18 mouse cellular contexts compared by ENCODE assay signal in genomic region chrX:168338212-168338611, GRCm38 (mm10).
"Had no signal": no experiment of that assay in that cellular context is flagged by ENCODE, and none has a peak within 500 bp of the region (broad histone marks: within the 10 kb centered on the region; RNA-seq: fewer than 3 reads in every experiment).

No protein-coding gene starts in this region.

- H3K9me3 ChIP-seq: kidney, embryonic 15.5 days; liver, embryonic 13.5 days; neural tube, embryonic 12.5 days; neural tube, embryonic 15.5 days; stomach, embryonic 15.5 days had no signal

- DNase-seq: kidney, adult 8-10 months; kidney, postnatal 10 days; kidney, postnatal 36 days; layer of hippocampus, postnatal 36 days; liver, embryonic 13.5 days; lung, adult 2 months; midbrain, embryonic 14.5 days; retina, postnatal 1 day; right cerebral cortex, postnatal 25 days; spleen, adult 18-20 months; thymus, postnatal 25 days had no signal

- H3K36me3 ChIP-seq: kidney, embryonic 15.5 days; liver, embryonic 13.5 days; neural tube, embryonic 12.5 days; neural tube, embryonic 15.5 days; stomach, embryonic 15.5 days had no signal

- H3K4me3 ChIP-seq: kidney, embryonic 15.5 days; left cerebral cortex, adult 2 months; liver, embryonic 13.5 days; neural tube, embryonic 12.5 days; neural tube, embryonic 15.5 days; stomach, embryonic 15.5 days had no signal

- H3K4me1 ChIP-seq: kidney, embryonic 15.5 days; liver, embryonic 13.5 days; neural tube, embryonic 12.5 days; neural tube, embryonic 15.5 days; stomach, embryonic 15.5 days had no signal

- H3K27me3 ChIP-seq: liver, embryonic 13.5 days; neural tube, embryonic 12.5 days; stomach, embryonic 15.5 days had no signal

- H3K4me2 ChIP-seq: kidney, embryonic 15.5 days; liver, embryonic 13.5 days; midbrain, embryonic 11.5 days; neural tube, embryonic 12.5 days; neural tube, embryonic 15.5 days; stomach, embryonic 15.5 days had no signal

- H3K27ac ChIP-seq: kidney, embryonic 15.5 days; left cerebral cortex, adult 2 months; liver, embryonic 13.5 days; macrophage; neural tube, embryonic 12.5 days; neural tube, embryonic 15.5 days; stomach, embryonic 15.5 days had no signal

- H3K9ac ChIP-seq: kidney, embryonic 15.5 days; liver, embryonic 13.5 days; neural tube, embryonic 12.5 days; neural tube, embryonic 15.5 days; stomach, embryonic 15.5 days had no signal
